Comparison of ENCODE assay signal across 14 mouse cellular contexts in the genomic region with DNA sequence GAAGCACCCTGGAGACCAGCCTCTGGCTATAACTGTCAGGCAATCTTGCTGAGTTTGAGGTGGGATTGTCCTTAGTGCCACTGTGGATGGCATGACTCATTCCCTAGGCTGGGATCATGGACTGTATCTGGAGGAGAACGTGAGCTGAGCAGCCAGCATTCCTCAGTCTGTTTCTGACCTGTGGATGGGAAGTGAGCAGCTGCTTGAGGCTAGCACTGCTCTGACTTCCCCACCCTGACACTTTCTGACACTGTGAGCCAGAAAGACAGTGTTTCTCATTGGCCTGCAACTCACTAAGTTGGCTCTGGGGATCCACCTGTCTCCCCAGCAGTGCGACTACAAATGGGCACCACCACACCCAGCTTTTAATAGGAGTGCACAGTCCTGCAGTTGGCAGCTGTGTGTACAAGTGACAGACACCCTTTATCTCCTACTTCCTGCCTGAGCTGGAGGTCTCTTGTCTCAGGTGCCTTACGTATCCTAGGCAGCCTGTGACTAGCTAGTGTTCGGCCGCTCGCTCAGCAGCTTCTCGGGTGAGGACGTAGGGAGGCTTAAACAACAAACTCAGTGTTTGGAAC. TPM values are rescaled to one million over a fixed set of nuclear protein-coding genes. Genes with fewer than 3 reads are reported as not detected.
DNase-seq lines count a peak whose midpoint lies in the region; ATAC-seq lines count a peak whose summit lies in the region.
"Had no signal": no experiment of that assay in that cellular context is flagged by ENCODE, and none has a peak within 500 bp of the region (broad histone marks: within the 10 kb centered on the region; RNA-seq: fewer than 3 reads in every experiment).

No protein-coding gene starts in this region.

- no peaks in the 10 kb centered on the region for H3K27me3 ChIP-seq in heart, embryonic 13.5 days (replicated peaks)
- H3K27me3 ChIP-seq in forebrain, embryonic 13.5 days: peaks cover 41% of the 10 kb centered on the region
- H3K27me3 ChIP-seq in liver, embryonic 12.5 days (replicated peaks): no peaks in the 10 kb centered on the region

- H3K36me3 ChIP-seq in heart, embryonic 13.5 days: no peaks in the 10 kb centered on the region
- no peaks in the 10 kb centered on the region for H3K36me3 ChIP-seq in forebrain, embryonic 13.5 days (ENCODE audit: poor library complexity, severe bottlenecking)
- no peaks in the 10 kb centered on the region for H3K36me3 ChIP-seq in liver, embryonic 12.5 days

- H3K4me1 ChIP-seq in heart, embryonic 13.5 days: peaks cover 39% of the 10 kb centered on the region
- peaks cover 32% of the 10 kb centered on the region for H3K4me1 ChIP-seq in forebrain, embryonic 13.5 days
- H3K4me1 ChIP-seq in liver, embryonic 12.5 days: 0 out of 2 replicates have a peak, but pooled peaks cover 12% of the 10 kb centered on the region

- no peak overlapping the region for H3K4me3 ChIP-seq in heart, embryonic 13.5 days
- no peak overlapping the region for H3K4me3 ChIP-seq in forebrain, embryonic 13.5 days
- H3K4me3 ChIP-seq in liver, embryonic 12.5 days: no peak overlapping the region
- H3K4me3 ChIP-seq: heart, adult 2 months had no signal

- DNase-seq in heart, adult 18-20 months: no peak
- peak; percentile 33 for DNase-seq in 3T3-L1 (ENCODE audit: low read depth, low spot score)
- DNase-seq in right cerebral cortex, adult 2 months (ENCODE audit: low spot score in 2 of 2): no peak
- no peak for DNase-seq in c-Kit-positive CD71-positive TER-119-positive erythroid progenitor cells, embryonic 14.5 days (ENCODE audit: low spot score)
- DNase-seq: adrenal gland, postnatal 10 days; embryo, embryonic 11 days; heart, adult 2 months; heart, postnatal 4 days; kidney, postnatal 25 days; lung, adult 2 months had no signal

- peak overlapping the region; percentile 32; the same call in 1 of the 2 replicates for H3K27ac ChIP-seq in heart, embryonic 13.5 days (replicated peaks)
- no peak overlapping the region for H3K27ac ChIP-seq in forebrain, embryonic 13.5 days
- no peak overlapping the region for H3K27ac ChIP-seq in liver, embryonic 12.5 days
- H3K27ac ChIP-seq: heart, adult 2 months had no signal

- H3K4me2 ChIP-seq in heart, embryonic 13.5 days: peak overlapping the region; percentile 18; the same call in 1 of the 2 replicates
- no peak overlapping the region for H3K4me2 ChIP-seq in forebrain, embryonic 13.5 days
- no peak overlapping the region for H3K4me2 ChIP-seq in liver, embryonic 12.5 days

- WGBS in heart, embryonic 13.5 days: 44% methylated on average over 8 of the region's 8 CpGs
- WGBS in forebrain, embryonic 13.5 days: 10% methylated on average over 8 of the region's 8 CpGs
- 55% methylated on average over 8 of the region's 8 CpGs for WGBS in liver, embryonic 12.5 days (ENCODE audit: insufficient replicate concordance)

- no peak overlapping the region for H3K9ac ChIP-seq in heart, embryonic 13.5 days
- H3K9ac ChIP-seq in forebrain, embryonic 13.5 days: 0 out of 2 replicates have a peak overlapping the region, but pooled peaks have one; percentile 8
- no peak overlapping the region for H3K9ac ChIP-seq in liver, embryonic 12.5 days

- no peak for ATAC-seq in heart, embryonic 13.5 days (ENCODE audit: extremely low read depth, insufficient number of reproducible peaks, low FRiP score, low TSS enrichment)
- peak; percentile 43; the same call in 1 of the 2 replicates for ATAC-seq in forebrain, embryonic 13.5 days
- ATAC-seq in megakaryocyte, adult 5-6 weeks (ENCODE audit: poor library complexity, severe bottlenecking): 0 out of 2 replicates have a peak, but pooled peaks have one; percentile 30
- ATAC-seq in liver, embryonic 12.5 days: no peak

- H3K9me3 ChIP-seq in heart, embryonic 13.5 days: no peaks in the 10 kb centered on the region
- no peaks in the 10 kb centered on the region for H3K9me3 ChIP-seq in forebrain, embryonic 13.5 days (replicated peaks)
- no peaks in the 10 kb centered on the region for H3K9me3 ChIP-seq in liver, embryonic 12.5 days (replicated peaks)

RNA-seq across cellular contexts. Expression of a gene that starts 55.2 kb away (rescaled TPM):
- polyA plus RNA-seq in heart, embryonic 13.5 days (2015; fragmentation: Nextera tagmentation; extraction: Ambion mirVana): 7.1 TPM in 2 replicates
- total RNA-seq in heart, adult 18-20 months (2021): 10 to 100 TPM; 59.4 to 59.7 TPM
- 22.7 and 25.4 TPM in 2 replicates for polyA plus RNA-seq in forebrain, embryonic 13.5 days (2015; fragmentation: Nextera tagmentation; extraction: Ambion mirVana)
- 7.9 and 9.1 TPM in 2 replicates for total RNA-seq in megakaryocyte, adult 5-6 weeks (2015)
- 4.0 and 8.1 TPM in 2 replicates for total RNA-seq in megakaryocyte, adult 5-6 weeks (2017)
- polyA plus RNA-seq in liver, embryonic 12.5 days (2016; fragmentation: Nextera tagmentation; extraction: Ambion mirVana): 4.1 and 4.6 TPM in 2 replicates

Comparison
In these comparisons a context has a peak if more than half of its experiments do, and no peak if none do; other contexts are left out.
1. ATAC-seq: peak in forebrain, embryonic 13.5 days (single experiment) and megakaryocyte, adult 5-6 weeks (single experiment); none in heart, embryonic 13.5 days (single experiment) and liver, embryonic 12.5 days (single experiment).